Mouse (Mus musculus): ENCODE results near the gene Mast4. TPM values are rescaled to one million over a fixed set of nuclear protein-coding genes. Genes with fewer than 3 reads are reported as not detected.

Gene Mast4
- polyA plus RNA-seq, 1 experiment from 2014 or later, result 31.0 TPM

GRCm38 (mm10) chr13:103341031-103341430, 6.7 kb upstream of the Mast4 start:
- H3K9me3 ChIP-seq (ENCODE audit: control insufficient read depth, low read length), result no peaks in the 10 kb centered on the region
- H3K4me2 ChIP-seq (replicated peaks; ENCODE audit: low read depth, low read length), result no peak overlapping the region
- H3K9ac ChIP-seq (ENCODE audit: low read depth, low read length), result no peak overlapping the region
- peaks cover 6% of the 10 kb centered on the region for H3K27me3 ChIP-seq (ENCODE audit: control insufficient read depth, insufficient read depth, low read length)
- no peak overlapping the region for H3K4me3 ChIP-seq (ENCODE audit: low read length)
- no peaks in the 10 kb centered on the region for H3K36me3 ChIP-seq (ENCODE audit: control insufficient read depth, insufficient read depth, low read length)
- no peak for ATAC-seq (ENCODE audit: low FRiP score, low TSS enrichment)
- H3K4me1 ChIP-seq (ENCODE audit: control insufficient read depth, insufficient read depth, low read length), result no peaks in the 10 kb centered on the region
- H3K27ac ChIP-seq (ENCODE audit: low read depth, low read length), result no peak overlapping the region
- 90% methylated on average over 4 of the region's 4 CpGs for WGBS

- H3K4me3 ChIP-seq (ENCODE audit: low read length), result no peak overlapping the region
- ATAC-seq (ENCODE audit: low FRiP score, low TSS enrichment), result no peak
- no peak overlapping the region for H3K4me2 ChIP-seq (replicated peaks; ENCODE audit: low read depth, low read length)
- H3K36me3 ChIP-seq (ENCODE audit: control insufficient read depth, insufficient read depth, low read length), result no peaks in the 10 kb centered on the region
- no peak overlapping the region for H3K27ac ChIP-seq (ENCODE audit: low read depth, low read length)
- peaks cover 19% of the 10 kb centered on the region for H3K27me3 ChIP-seq (ENCODE audit: control insufficient read depth, insufficient read depth, low read length)
- H3K9ac ChIP-seq (ENCODE audit: low read depth, low read length), result no peak overlapping the region
- H3K4me1 ChIP-seq (ENCODE audit: control insufficient read depth, insufficient read depth, low read length), result no peaks in the 10 kb centered on the region
- WGBS, result 94% methylated on average over 2 of the region's 2 CpGs
- H3K9me3 ChIP-seq (ENCODE audit: control insufficient read depth, low read length), result no peaks in the 10 kb centered on the region
These were observed 4.3 kb upstream of the Mast4 start for GRCm38 (mm10) chr13:103338616-103339015.

- no peaks in the 10 kb centered on the region for H3K9me3 ChIP-seq (ENCODE audit: control insufficient read depth, low read length)
- 0 out of 2 replicates have a peak, but pooled peaks cover 3% of the 10 kb centered on the region for H3K4me1 ChIP-seq (ENCODE audit: control insufficient read depth, insufficient read depth, low read length)
- H3K9ac ChIP-seq (ENCODE audit: low read depth, low read length), result no peak overlapping the region
- peaks cover 35% of the 10 kb centered on the region for H3K27me3 ChIP-seq (ENCODE audit: control insufficient read depth, insufficient read depth, low read length)
- no peaks in the 10 kb centered on the region for H3K36me3 ChIP-seq (ENCODE audit: control insufficient read depth, insufficient read depth, low read length)
- WGBS, result 39% methylated on average over 5 of the region's 5 CpGs
- no peak overlapping the region for H3K4me2 ChIP-seq (replicated peaks; ENCODE audit: low read depth, low read length)
- H3K27ac ChIP-seq (ENCODE audit: low read depth, low read length), result no peak overlapping the region
- H3K4me3 ChIP-seq (ENCODE audit: low read length), result no peak overlapping the region
- no peak for ATAC-seq (ENCODE audit: low FRiP score, low TSS enrichment)
These were observed 1.9 kb upstream of the Mast4 start for GRCm38 (mm10) chr13:103336237-103336636.

- Histone ChIP-seq H3K4me1 (ENCODE audit: control insufficient read depth, insufficient read depth, low read length) (0 out of 2 replicates have a peak, but pooled peaks cover 3% of the 10 kb centered on the region), H3K4me2 (replicated peaks; ENCODE audit: low read depth, low read length) (peak overlapping the region; percentile 95), H3K36me3 (ENCODE audit: control insufficient read depth, insufficient read depth, low read length) (no peaks in the 10 kb centered on the region), H3K27ac (ENCODE audit: low read depth, low read length) (no peak overlapping the region), H3K9ac (ENCODE audit: low read depth, low read length) (peak overlapping the region; percentile 61), H3K9me3 (ENCODE audit: control insufficient read depth, low read length) (no peaks in the 10 kb centered on the region), H3K27me3 (ENCODE audit: control insufficient read depth, insufficient read depth, low read length) (peaks cover 35% of the 10 kb centered on the region), H3K4me3 (ENCODE audit: low read length) (peak overlapping the region; percentile 76)
- WGBS, result 1% methylated on average over 32 of the region's 32 CpGs
- ATAC-seq (ENCODE audit: low FRiP score, low TSS enrichment), result peak; percentile 22
These were observed 594 bp upstream of the Mast4 start for GRCm38 (mm10) chr13:103334723-103335458.

GRCm38 (mm10) chr13:103333601-103334391, 501 bp downstream of the Mast4 start:
- no peaks in the 10 kb centered on the region for H3K36me3 ChIP-seq (ENCODE audit: control insufficient read depth, insufficient read depth, low read length)
- peak overlapping the region; percentile 76 for H3K4me3 ChIP-seq (ENCODE audit: low read length)
- no peak overlapping the region for H3K27ac ChIP-seq (ENCODE audit: low read depth, low read length)
- H3K4me1 ChIP-seq (ENCODE audit: control insufficient read depth, insufficient read depth, low read length), result peaks cover 3% of the 10 kb centered on the region; the same call in 1 of the 2 replicates
- H3K27me3 ChIP-seq (ENCODE audit: control insufficient read depth, insufficient read depth, low read length), result peaks cover 35% of the 10 kb centered on the region
- WGBS, result 1% methylated on average over 72 of the region's 74 CpGs
- peak overlapping the region; percentile 95 for H3K4me2 ChIP-seq (replicated peaks; ENCODE audit: low read depth, low read length)
- peak overlapping the region; percentile 61 for H3K9ac ChIP-seq (ENCODE audit: low read depth, low read length)
- peak; percentile 75 for ATAC-seq (ENCODE audit: low FRiP score, low TSS enrichment)
- H3K9me3 ChIP-seq (ENCODE audit: control insufficient read depth, low read length), result no peaks in the 10 kb centered on the region

GRCm38 (mm10) chr13:103333153-103333552, 1.1 kb downstream of the Mast4 start:
- H3K9ac ChIP-seq (ENCODE audit: low read depth, low read length), result 0 out of 2 replicates have a peak overlapping the region, but pooled peaks have one; percentile 61
- H3K36me3 ChIP-seq (ENCODE audit: control insufficient read depth, insufficient read depth, low read length), result no peaks in the 10 kb centered on the region
- H3K4me1 ChIP-seq (ENCODE audit: control insufficient read depth, insufficient read depth, low read length), result peaks cover 7% of the 10 kb centered on the region
- H3K4me3 ChIP-seq (ENCODE audit: low read length), result peak overlapping the region; percentile 76
- ATAC-seq (ENCODE audit: low FRiP score, low TSS enrichment), result no peak
- WGBS, result 3% methylated on average over 17 of the region's 17 CpGs
- no peaks in the 10 kb centered on the region for H3K9me3 ChIP-seq (ENCODE audit: control insufficient read depth, low read length)
- H3K27ac ChIP-seq (ENCODE audit: low read depth, low read length), result no peak overlapping the region
- H3K4me2 ChIP-seq (replicated peaks; ENCODE audit: low read depth, low read length), result peak overlapping the region; percentile 95
- peaks cover 35% of the 10 kb centered on the region for H3K27me3 ChIP-seq (ENCODE audit: control insufficient read depth, insufficient read depth, low read length)

- 4% methylated on average over 9 of the region's 9 CpGs for WGBS
These were observed 1.6 kb downstream of the Mast4 start for GRCm38 (mm10) chr13:103332731-103333130.

GRCm38 (mm10) chr13:103331096-103331495, 3.2 kb downstream of the Mast4 start:
- Histone ChIP-seq H3K9me3 (ENCODE audit: control insufficient read depth, low read length) (no peaks in the 10 kb centered on the region), H3K4me2 (replicated peaks; ENCODE audit: low read depth, low read length) (no peak overlapping the region), H3K4me1 (ENCODE audit: control insufficient read depth, insufficient read depth, low read length) (peaks cover 13% of the 10 kb centered on the region), H3K36me3 (ENCODE audit: control insufficient read depth, insufficient read depth, low read length) (no peaks in the 10 kb centered on the region), H3K4me3 (ENCODE audit: low read length) (no peak overlapping the region), H3K9ac (ENCODE audit: low read depth, low read length) (no peak overlapping the region), H3K27me3 (ENCODE audit: control insufficient read depth, insufficient read depth, low read length) (peaks cover 30% of the 10 kb centered on the region), H3K27ac (ENCODE audit: low read depth, low read length) (no peak overlapping the region)
- 45% methylated on average over 7 of the region's 7 CpGs for WGBS
- ATAC-seq (ENCODE audit: low FRiP score, low TSS enrichment), result no peak

More at GRCm38 (mm10) chr13:103332731-103333130, 1.6 kb downstream of the Mast4 start:
- Histone ChIP-seq H3K27ac (ENCODE audit: low read depth, low read length) (no peak overlapping the region), H3K4me1 (ENCODE audit: control insufficient read depth, insufficient read depth, low read length) (peaks cover 12% of the 10 kb centered on the region), H3K27me3 (ENCODE audit: control insufficient read depth, insufficient read depth, low read length) (peaks cover 35% of the 10 kb centered on the region), H3K9me3 (ENCODE audit: control insufficient read depth, low read length) (no peaks in the 10 kb centered on the region), H3K9ac (ENCODE audit: low read depth, low read length) (no peak overlapping the region), H3K4me2 (replicated peaks; ENCODE audit: low read depth, low read length) (peak overlapping the region; percentile 95), H3K4me3 (ENCODE audit: low read length) (peak overlapping the region; percentile 76; the same call in 1 of the 2 replicates), H3K36me3 (ENCODE audit: control insufficient read depth, insufficient read depth, low read length) (no peaks in the 10 kb centered on the region)
- ATAC-seq (ENCODE audit: low FRiP score, low TSS enrichment), result no peak

GRCm38 (mm10) chr13:103328299-103328698, 6.0 kb downstream of the Mast4 start:
- H3K9ac ChIP-seq (ENCODE audit: low read depth, low read length), result no peak overlapping the region
- H3K4me2 ChIP-seq (replicated peaks; ENCODE audit: low read depth, low read length), result peak overlapping the region; percentile 8; the same call in 1 of the 2 replicates
- no peak overlapping the region for H3K27ac ChIP-seq (ENCODE audit: low read depth, low read length)
- 35% methylated on average over 16 of the region's 16 CpGs for WGBS
- H3K27me3 ChIP-seq (ENCODE audit: control insufficient read depth, insufficient read depth, low read length), result peaks cover 13% of the 10 kb centered on the region
- H3K9me3 ChIP-seq (ENCODE audit: control insufficient read depth, low read length), result peaks cover 10% of the 10 kb centered on the region; the same call in 1 of the 2 replicates
- ATAC-seq (ENCODE audit: low FRiP score, low TSS enrichment), result peak; percentile 30
- H3K4me3 ChIP-seq (ENCODE audit: low read length), result no peak overlapping the region
- H3K4me1 ChIP-seq (ENCODE audit: control insufficient read depth, insufficient read depth, low read length), result peaks cover 13% of the 10 kb centered on the region
- no peaks in the 10 kb centered on the region for H3K36me3 ChIP-seq (ENCODE audit: control insufficient read depth, insufficient read depth, low read length)
